Mouse (Mus musculus): ENCODE measurements around the gene Msl1. TPM values are rescaled to one million over a fixed set of nuclear protein-coding genes. Genes with fewer than 3 reads are reported as not detected.

Msl1 gene
- polyA plus RNA-seq (2014; fragmentation: Illumina TruSeq; extraction: RNeasy Lipid Tissue Mini Kit (QIAGEN cat#74804); ENCODE audit: insufficient read depth, low read depth, low replicate concordance), result 40.5 TPM

DNA sequence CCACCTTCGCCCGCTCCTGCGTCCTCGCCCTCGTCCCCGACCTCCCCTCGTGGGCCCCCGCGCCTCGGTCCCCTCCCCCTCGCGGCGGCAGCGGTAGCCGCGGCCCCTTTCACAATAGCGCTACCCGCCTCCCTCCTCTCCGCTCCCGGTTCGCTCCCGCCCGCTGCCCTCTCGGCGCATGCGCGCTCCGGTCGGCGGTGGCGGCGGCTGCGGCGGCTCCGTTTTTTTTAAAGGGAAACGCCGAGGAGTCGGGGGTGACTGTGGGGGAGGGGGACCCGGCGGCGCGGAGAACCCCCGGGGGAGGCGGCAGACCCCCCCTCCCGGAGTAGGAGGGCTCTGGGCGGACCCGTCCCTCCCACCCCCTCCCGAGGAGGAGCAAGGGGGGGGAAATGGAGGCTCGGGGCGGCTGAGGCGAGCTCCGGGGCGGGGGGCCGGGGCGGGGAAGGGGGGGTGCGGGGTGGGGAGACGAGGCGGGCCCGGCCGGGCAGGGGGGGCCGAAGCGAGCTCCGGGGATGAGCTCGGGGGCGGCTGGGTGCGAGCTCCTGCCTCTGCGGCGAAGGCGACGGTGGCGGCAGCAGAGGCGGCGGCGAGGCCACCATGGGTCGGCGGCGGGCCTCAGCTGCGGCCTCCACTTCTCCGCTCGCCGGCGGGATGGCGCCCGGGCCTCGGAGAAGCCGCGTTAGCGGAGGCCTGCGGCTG, at the start of gene Msl1:
Gene Msl1 (plus strand): TSS at position 502 of the 699 bp plus-strand sequence.

DNA sequence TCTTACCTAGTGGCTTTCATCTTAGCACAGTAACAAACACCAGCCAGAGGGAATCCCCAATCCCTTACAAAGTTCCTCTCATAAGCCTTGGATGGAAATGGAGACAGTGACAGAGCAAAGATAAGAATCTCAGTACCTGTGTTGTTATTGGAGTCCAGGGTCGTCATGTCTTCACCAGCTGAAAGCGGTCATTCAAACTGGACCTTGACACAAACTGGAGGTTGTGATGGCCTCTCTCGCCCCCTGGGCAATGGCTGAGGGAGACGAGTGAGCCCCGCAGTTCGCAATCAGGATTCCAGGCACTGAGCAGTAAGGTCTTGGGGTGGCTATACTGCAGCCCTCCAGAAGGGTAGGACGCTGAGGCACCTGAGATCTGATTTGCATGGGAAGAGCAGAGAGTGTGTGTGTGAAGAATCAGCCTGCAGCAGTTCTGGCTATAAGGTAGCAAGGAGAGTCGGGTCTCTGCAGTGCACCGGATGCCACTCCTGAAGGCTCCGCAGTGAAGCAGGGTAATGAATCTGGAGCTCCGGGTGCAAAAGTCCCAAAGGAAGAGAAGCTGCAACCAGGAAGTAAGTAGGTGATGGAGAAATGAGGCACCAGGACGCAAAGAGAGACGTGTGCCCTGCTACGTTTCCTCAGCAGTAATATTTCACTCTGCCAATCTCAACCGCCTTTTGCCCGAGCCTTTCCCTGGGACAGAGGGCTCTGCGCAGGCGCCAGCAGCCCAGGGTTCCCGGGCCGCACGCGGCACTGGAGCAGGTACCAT, 20.6 kb upstream of the Msl1 start, which contains the start of gene Nr1d1:
Gene Nr1d1 (minus strand): TSS at position 752 of the 766 bp plus-strand sequence.

DNA sequence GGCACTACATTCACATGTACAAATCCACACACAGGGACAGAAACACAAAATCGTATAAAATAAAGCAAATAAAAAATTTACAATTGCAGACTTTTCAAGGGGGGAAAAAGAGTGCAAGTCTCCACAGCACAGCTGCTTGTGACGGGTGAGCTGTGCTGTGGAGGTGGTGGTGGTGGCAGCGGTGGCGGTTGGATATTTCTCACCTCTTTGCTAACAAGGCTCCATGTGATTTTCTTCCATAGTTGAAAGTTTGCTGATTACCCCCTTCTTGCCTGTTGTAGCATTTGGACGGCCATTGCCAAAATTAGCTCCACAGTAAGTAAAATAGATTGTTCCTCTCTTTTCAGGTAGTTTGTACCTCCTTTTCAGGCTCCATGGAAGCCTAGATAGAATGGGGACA, 9.3 kb downstream of the Msl1 start, which contains the start of gene Casc3:
Gene Casc3 (plus strand): TSS at position 301 of the 400 bp plus-strand sequence.

DNA sequence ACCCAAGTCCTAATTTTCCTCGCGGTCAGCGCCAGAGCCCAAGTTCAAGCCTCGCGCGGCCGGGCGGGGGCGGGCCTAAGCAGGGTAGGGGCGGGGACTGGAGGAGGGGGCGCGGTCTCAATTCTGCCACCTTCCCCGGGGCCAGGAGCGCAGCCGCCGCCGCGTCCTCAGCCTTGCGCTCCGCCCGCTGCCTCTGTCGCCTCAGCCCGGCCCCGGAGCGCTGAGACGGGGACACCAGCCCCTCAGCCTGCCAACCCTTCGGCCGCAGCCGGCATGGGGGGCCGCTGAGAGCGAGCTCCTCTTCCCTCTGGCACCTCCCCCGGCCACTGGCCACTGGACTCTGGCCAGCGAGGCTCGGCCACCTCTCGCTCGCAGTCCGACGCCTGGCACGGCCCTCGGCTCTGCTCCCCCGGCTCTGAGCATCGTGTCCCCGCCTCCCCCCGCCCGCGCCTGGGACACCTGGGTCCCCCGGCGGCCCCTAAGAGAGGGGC, 41.4 kb downstream of the Msl1 start, which contains the start of gene Rapgefl1:
Gene Rapgefl1 (plus strand): TSS at position 135 of the 491 bp plus-strand sequence.

Other genes with a start within 250 kb of the Msl1 start
- 3.4 TPM for gene Ikzf3, start 249.5 kb upstream of the Msl1 start, polyA plus RNA-seq (2014; fragmentation: Illumina TruSeq; extraction: RNeasy Lipid Tissue Mini Kit (QIAGEN cat#74804); ENCODE audit: insufficient read depth, low read depth, low replicate concordance)
- gene Zpbp2, start 244.4 kb upstream of the Msl1 start, polyA plus RNA-seq (2014; fragmentation: Illumina TruSeq; extraction: RNeasy Lipid Tissue Mini Kit (QIAGEN cat#74804); ENCODE audit: insufficient read depth, low read depth, low replicate concordance), result 0.31 TPM
- gene Ormdl3, start 208.1 kb upstream of the Msl1 start, polyA plus RNA-seq (2014; fragmentation: Illumina TruSeq; extraction: RNeasy Lipid Tissue Mini Kit (QIAGEN cat#74804); ENCODE audit: insufficient read depth, low read depth, low replicate concordance), result 36.1 TPM
- not detected for gene Lrrc3c, start 197.2 kb upstream of the Msl1 start, polyA plus RNA-seq (2014; fragmentation: Illumina TruSeq; extraction: RNeasy Lipid Tissue Mini Kit (QIAGEN cat#74804); ENCODE audit: insufficient read depth, low read depth, low replicate concordance)
- gene Gm12355, start 169.9 kb upstream of the Msl1 start, polyA plus RNA-seq (2014; fragmentation: Illumina TruSeq; extraction: RNeasy Lipid Tissue Mini Kit (QIAGEN cat#74804); ENCODE audit: insufficient read depth, low read depth, low replicate concordance), result 0.33 TPM
- not detected for gene Gsdma3, start 169.2 kb upstream of the Msl1 start, polyA plus RNA-seq (2014; fragmentation: Illumina TruSeq; extraction: RNeasy Lipid Tissue Mini Kit (QIAGEN cat#74804); ENCODE audit: insufficient read depth, low read depth, low replicate concordance)
- not detected for gene Gsdma2, start 148.8 kb upstream of the Msl1 start, polyA plus RNA-seq (2014; fragmentation: Illumina TruSeq; extraction: RNeasy Lipid Tissue Mini Kit (QIAGEN cat#74804); ENCODE audit: insufficient read depth, low read depth, low replicate concordance)
- not detected for gene Gsdma, start 131.2 kb upstream of the Msl1 start, polyA plus RNA-seq (2014; fragmentation: Illumina TruSeq; extraction: RNeasy Lipid Tissue Mini Kit (QIAGEN cat#74804); ENCODE audit: insufficient read depth, low read depth, low replicate concordance)
- gene Psmd3, start 113.0 kb upstream of the Msl1 start, polyA plus RNA-seq (2014; fragmentation: Illumina TruSeq; extraction: RNeasy Lipid Tissue Mini Kit (QIAGEN cat#74804); ENCODE audit: insufficient read depth, low read depth, low replicate concordance), result 58.6 TPM
- gene Csf3, start 94.3 kb upstream of the Msl1 start, polyA plus RNA-seq (2014; fragmentation: Illumina TruSeq; extraction: RNeasy Lipid Tissue Mini Kit (QIAGEN cat#74804); ENCODE audit: insufficient read depth, low read depth, low replicate concordance), result not detected
- 13.2 TPM for gene Med24, start 66.1 kb upstream of the Msl1 start, polyA plus RNA-seq (2014; fragmentation: Illumina TruSeq; extraction: RNeasy Lipid Tissue Mini Kit (QIAGEN cat#74804); ENCODE audit: insufficient read depth, low read depth, low replicate concordance)
- gene Thra, start 54.9 kb upstream of the Msl1 start, polyA plus RNA-seq (2014; fragmentation: Illumina TruSeq; extraction: RNeasy Lipid Tissue Mini Kit (QIAGEN cat#74804); ENCODE audit: insufficient read depth, low read depth, low replicate concordance), result 71.3 TPM
- 15.6 TPM for gene Nr1d1, start 20.2 kb upstream of the Msl1 start, polyA plus RNA-seq (2014; fragmentation: Illumina TruSeq; extraction: RNeasy Lipid Tissue Mini Kit (QIAGEN cat#74804); ENCODE audit: insufficient read depth, low read depth, low replicate concordance)
- 20.7 TPM for gene Casc3, start 9.4 kb downstream of the Msl1 start, polyA plus RNA-seq (2014; fragmentation: Illumina TruSeq; extraction: RNeasy Lipid Tissue Mini Kit (QIAGEN cat#74804); ENCODE audit: insufficient read depth, low read depth, low replicate concordance)
- 1.1 TPM for gene Rapgefl1, start 41.3 kb downstream of the Msl1 start, polyA plus RNA-seq (2014; fragmentation: Illumina TruSeq; extraction: RNeasy Lipid Tissue Mini Kit (QIAGEN cat#74804); ENCODE audit: insufficient read depth, low read depth, low replicate concordance)
- 5.1 TPM for gene Wipf2, start 68.1 kb downstream of the Msl1 start, polyA plus RNA-seq (2014; fragmentation: Illumina TruSeq; extraction: RNeasy Lipid Tissue Mini Kit (QIAGEN cat#74804); ENCODE audit: insufficient read depth, low read depth, low replicate concordance)
- 0.92 TPM for gene Cdc6, start 112.3 kb downstream of the Msl1 start, polyA plus RNA-seq (2014; fragmentation: Illumina TruSeq; extraction: RNeasy Lipid Tissue Mini Kit (QIAGEN cat#74804); ENCODE audit: insufficient read depth, low read depth, low replicate concordance)
- gene Rara, start 132.3 kb downstream of the Msl1 start, polyA plus RNA-seq (2014; fragmentation: Illumina TruSeq; extraction: RNeasy Lipid Tissue Mini Kit (QIAGEN cat#74804); ENCODE audit: insufficient read depth, low read depth, low replicate concordance), result 18.0 TPM
- not detected for gene Gjd3, start 187.5 kb downstream of the Msl1 start, polyA plus RNA-seq (2014; fragmentation: Illumina TruSeq; extraction: RNeasy Lipid Tissue Mini Kit (QIAGEN cat#74804); ENCODE audit: insufficient read depth, low read depth, low replicate concordance)
- 2.3 TPM for gene Top2a, start 228.7 kb downstream of the Msl1 start, polyA plus RNA-seq (2014; fragmentation: Illumina TruSeq; extraction: RNeasy Lipid Tissue Mini Kit (QIAGEN cat#74804); ENCODE audit: insufficient read depth, low read depth, low replicate concordance)
- 172 TPM for gene Igfbp4, start 245.7 kb downstream of the Msl1 start, polyA plus RNA-seq (2014; fragmentation: Illumina TruSeq; extraction: RNeasy Lipid Tissue Mini Kit (QIAGEN cat#74804); ENCODE audit: insufficient read depth, low read depth, low replicate concordance)